Mouse (Mus musculus) cerebellum, adult 2 months (tissue): ENCODE data around the gene Tmem238.

ENCODE experiments used
- CTCF ChIP-seq: fragments of 200-500 bp; IDR thresholded peaks from 2 replicates; pipeline ENCODE4 v1.5.1; 2011; ENCODE audit warnings: low read depth, mild to moderate bottlenecking, control low read depth, low read length, moderate library complexity, borderline replicate concordance; ENCODE audit not compliant: insufficient read depth
- POLR2A ChIP-seq: fragments of 200-500 bp; IDR thresholded peaks from 2 replicates; pipeline ENCODE4 v1.6.1; 2011; ENCODE audit warnings: low read length, control low read depth, borderline replicate concordance; ENCODE audit not compliant: insufficient read depth

DNA sequence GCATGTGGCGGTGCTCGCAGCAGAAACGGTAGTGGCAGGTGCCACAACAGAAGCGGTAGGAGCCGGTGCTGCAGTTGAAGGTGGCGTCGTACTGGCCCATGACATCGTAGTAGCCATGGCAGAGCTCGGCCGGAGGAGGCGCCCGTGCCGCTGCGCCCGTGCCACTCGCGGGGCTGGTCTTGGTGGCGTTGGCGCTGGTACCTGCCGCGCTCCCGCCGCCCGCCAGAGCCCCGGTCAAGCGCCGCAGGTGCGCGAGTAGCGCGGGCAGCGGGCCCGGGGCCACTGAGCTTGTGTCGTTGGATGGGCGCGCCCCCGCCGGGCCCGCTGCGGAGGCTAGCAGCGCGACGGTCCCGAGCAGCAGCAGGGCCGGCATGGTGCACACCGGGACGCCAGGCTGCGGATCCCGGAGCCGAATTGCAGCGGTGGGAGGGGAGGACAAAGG is 46.9 kb upstream of the Tmem238 start:
- TF ChIP-seq CTCF (peak; percentile 62), POLR2A (no peak)
